Mouse (Mus musculus) stomach, embryonic 16.5 days (tissue): ENCODE data around the gene Olfr744. TPM values are rescaled to one million over a fixed set of nuclear protein-coding genes. Genes with fewer than 3 reads are reported as not detected.
"Not testable (repeated sequence)": the region's sequence is repeated elsewhere in the genome, so short reads cannot be mapped to it uniquely, and the experiment has no call there.

Experiments
- ATAC-seq: fragments of 200-750 bp; cut with Nextera tagmentation; 2 replicates; pipeline ENCODE4 v1.8.0; 2017; ENCODE audit warnings: moderate number of reproducible peaks, moderate TSS enrichment; ENCODE audit not compliant: insufficient read depth, low FRiP score
- H3K27ac ChIP-seq: fragments of 300-500 bp; sonication (generic); 2 replicates; pipeline ENCODE4 v1.5.1; 2014; ENCODE audit warnings: low read length
- H3K27me3 ChIP-seq: fragments of 300-500 bp; sonication (generic); 2 replicates; pipeline ENCODE4 v1.6.1; 2014; ENCODE audit warnings: low read length, control low read depth, mixed read lengths; ENCODE audit not compliant: control insufficient read depth, insufficient read depth
- H3K36me3 ChIP-seq: fragments of 300-500 bp; sonication (generic); 2 replicates; pipeline ENCODE4 v1.6.1; 2014; ENCODE audit warnings: low read length; ENCODE audit not compliant: control insufficient read depth, insufficient read depth
- H3K4me1 ChIP-seq: fragments of 300-500 bp; sonication (generic); 2 replicates; pipeline ENCODE4 v1.6.1; 2014; ENCODE audit warnings: low read length, control low read depth, mixed read lengths; ENCODE audit not compliant: control insufficient read depth, insufficient read depth
- H3K4me2 ChIP-seq: fragments of 300-500 bp; sonication (generic); 2 replicates; pipeline ENCODE4 v1.6.1; 2014; ENCODE audit warnings: low read depth, low read length, mixed read lengths
- H3K4me3 ChIP-seq: fragments of 300-500 bp; sonication (generic); replicated peaks from 2 replicates; pipeline ENCODE4 v1.5.1; 2014; ENCODE audit warnings: mild to moderate bottlenecking, low read length
- H3K9ac ChIP-seq: fragments of 300-500 bp; sonication (generic); 2 replicates; pipeline ENCODE4 v1.6.1; 2014; ENCODE audit warnings: low read length
- H3K9me3 ChIP-seq: fragments of 300-500 bp; sonication (generic); replicated peaks from 2 replicates; pipeline ENCODE4 v1.6.1; 2016; ENCODE audit warnings: low read length, control low read depth; ENCODE audit not compliant: control insufficient read depth
- whole genome bisulfite sequencing: fragments of 180-500 bp; shearing (Covaris S2); extraction: QIAGEN DNeasy Blood & Tissue Kit; methylation state at CpG from one replicate; pipeline ENCODE4 v1.1.7; 2014; 5-methylcytosine and 5-hydroxymethylcytosine counted together
- polyA plus RNA-seq: library from polyadenylated mRNA; unstranded; fragments of >200 nt; fragmentation: Nextera tagmentation; extraction: Ambion mirVana; gene quantifications from 2 replicates; pipeline ENCODE4 v1.2.1, GENCODE M21; 2015

The Olfr744 gene
- polyA plus RNA-seq, result not detected in 2 replicates

- Histone ChIP-seq H3K36me3 (no peaks in the 10 kb centered on the region), H3K4me2 (no peak within 1 kb of the TSS), H3K4me3 (no peak within 1 kb of the TSS), H3K27ac (no peak within 1 kb of the TSS), H3K9me3 (no peaks in the 10 kb centered on the region), H3K9ac (no peak within 1 kb of the TSS), H3K27me3 (no peaks in the 10 kb centered on the region), H3K4me1 (no peaks in the 10 kb centered on the region)
- WGBS, result 83% methylated on average over 2 of the region's 2 CpGs
- no peak for ATAC-seq
Measured at GRCm38 (mm10) chr14:50614579-50614978, at the start of gene Olfr744. Olfr744 (plus strand) TSS chr14:50614879.

GRCm38 (mm10) chr14:50573056-50573455 lies 41.6 kb upstream of the Olfr744 start:
- H3K9me3 ChIP-seq, H3K4me3 ChIP-seq, H3K4me1 ChIP-seq, ATAC-seq, H3K36me3 ChIP-seq, H3K27ac ChIP-seq, H3K4me2 ChIP-seq, H3K27me3 ChIP-seq, H3K9ac ChIP-seq: not testable (repeated sequence)
- WGBS, result 71% methylated on average over 1 of the region's 1 CpGs

GRCm38 (mm10) chr14:50639088-50639487 lies 24.4 kb downstream of the Olfr744 start, which contains the start of gene Olfr745:
Olfr745 (plus strand) TSS chr14:50639388.
- Histone ChIP-seq H3K27me3 (no peaks in the 10 kb centered on the region), H3K9me3 (no peaks in the 10 kb centered on the region), H3K27ac (no peak within 1 kb of the TSS), H3K4me3 (no peak within 1 kb of the TSS), H3K36me3 (no peaks in the 10 kb centered on the region), H3K4me1 (no peaks in the 10 kb centered on the region), H3K9ac (no peak within 1 kb of the TSS), H3K4me2 (no peak within 1 kb of the TSS)
- WGBS, result 89% methylated on average over 2 of the region's 2 CpGs
- ATAC-seq, result no peak

GRCm38 (mm10) chr14:50646783-50647182 lies 32.1 kb downstream of the Olfr744 start, which contains the start of gene Olfr746:
Olfr746 (plus strand) TSS chr14:50647083.
- Histone ChIP-seq H3K36me3 (no peaks in the 10 kb centered on the region), H3K9me3 (no peaks in the 10 kb centered on the region), H3K9ac (no peak within 1 kb of the TSS), H3K4me1 (no peaks in the 10 kb centered on the region), H3K4me3 (no peak within 1 kb of the TSS), H3K27me3 (no peaks in the 10 kb centered on the region), H3K4me2 (no peak within 1 kb of the TSS), H3K27ac (no peak within 1 kb of the TSS)
- ATAC-seq, result no peak

Other genes starting within 250 kb of the Olfr744 start
- not detected in 2 replicates for gene Olfr736, start 233.7 kb upstream of the Olfr744 start, polyA plus RNA-seq
- gene Olfr738, start 207.3 kb upstream of the Olfr744 start, polyA plus RNA-seq, result not detected in 2 replicates
- not detected in 2 replicates for gene Olfr739, start 196.3 kb upstream of the Olfr744 start, polyA plus RNA-seq
- not detected in 2 replicates for gene Olfr740, start 169.3 kb upstream of the Olfr744 start, polyA plus RNA-seq
- not detected in 2 replicates for gene Olfr741, start 142.1 kb upstream of the Olfr744 start, polyA plus RNA-seq
- not detected in 2 replicates for gene Olfr742, start 111.3 kb upstream of the Olfr744 start, polyA plus RNA-seq
- not detected in 2 replicates for gene Olfr743, start 93.0 kb upstream of the Olfr744 start, polyA plus RNA-seq
- not detected in 2 replicates for gene Olfr745, start 24.5 kb downstream of the Olfr744 start, polyA plus RNA-seq
- gene Olfr746, start 32.2 kb downstream of the Olfr744 start, polyA plus RNA-seq, result not detected in 2 replicates
- not detected in 2 replicates for gene Olfr747, start 78.3 kb downstream of the Olfr744 start, polyA plus RNA-seq
- not detected in 2 replicates for gene Olfr748, start 92.5 kb downstream of the Olfr744 start, polyA plus RNA-seq
- not detected in 2 replicates for gene Olfr749, start 130.2 kb downstream of the Olfr744 start, polyA plus RNA-seq
- 58.5 and 61.4 TPM in 2 replicates for gene Ttc5, start 170.6 kb downstream of the Olfr744 start, polyA plus RNA-seq
- gene Ccnb1ip1, start 192.9 kb downstream of the Olfr744 start, polyA plus RNA-seq, result not detected in 2 replicates
- gene Parp2, start 193.0 kb downstream of the Olfr744 start, polyA plus RNA-seq, result 56.4 and 62.2 TPM in 2 replicates